Mouse (Mus musculus) c-Kit-positive CD71-negative TER-119-negative erythroid progenitor cells, embryonic 14.5 days (primary cell): ENCODE measurements around the gene Cyp1b1.

Source experiments
- DNase-seq: peaks from one replicate; pipeline ENCODE4 v3.0.0-alpha.2; 2013; ENCODE audit warnings: low read depth

Cyp1b1 gene

GRCm38 (mm10) chr17:79714931-79715637 lies at the start of gene Cyp1b1:
Cyp1b1 (minus strand) TSS chr17:79715061.
- no peak for DNase-seq

- DNase-seq = no peak
Observed at GRCm38 (mm10) chr17:79761841-79762240, 47.0 kb upstream of the Cyp1b1 start.

DNA sequence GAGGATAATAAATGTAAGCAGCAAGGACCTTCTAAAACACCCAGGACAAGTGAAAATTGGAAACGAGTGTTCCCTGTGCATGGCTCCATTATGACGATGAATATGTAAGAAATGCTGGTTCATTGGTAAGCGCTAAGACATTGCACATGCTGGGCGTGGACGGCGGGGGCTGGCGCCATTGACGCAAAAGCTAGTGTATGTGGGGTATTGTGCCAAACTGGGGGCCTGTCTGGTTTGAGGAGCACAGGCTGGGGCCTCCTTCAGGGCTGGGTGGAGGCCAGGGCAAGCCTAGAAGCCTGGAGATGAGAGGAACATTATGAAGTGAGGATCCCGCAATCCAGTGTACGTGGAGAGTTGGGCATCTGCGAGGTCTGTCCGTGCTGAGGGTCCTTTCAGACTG lies 39.0 kb upstream of the Cyp1b1 start:
- no peak for DNase-seq

DNA sequence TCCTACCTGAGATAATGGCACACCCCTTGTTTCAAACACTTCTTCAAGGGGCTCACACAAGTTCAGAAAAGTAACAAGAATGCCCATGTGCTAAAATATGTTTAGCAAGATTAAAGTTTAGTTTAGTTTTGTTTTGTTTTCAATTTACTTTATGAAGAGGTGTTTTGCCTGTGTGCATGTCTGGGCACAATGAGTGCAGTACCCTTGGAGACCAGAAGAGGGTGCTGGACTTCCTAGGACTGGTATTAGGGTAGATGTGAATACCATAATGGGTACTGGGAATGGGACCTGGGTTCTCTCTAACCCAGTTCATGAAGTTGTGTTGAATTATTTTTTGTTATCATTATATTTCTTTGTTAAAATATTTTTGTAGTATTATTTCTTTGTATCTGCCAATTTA lies 38.0 kb upstream of the Cyp1b1 start:
- no peak for DNase-seq

GRCm38 (mm10) chr17:79751661-79752191 lies 36.9 kb upstream of the Cyp1b1 start:
- no peak for DNase-seq

DNA sequence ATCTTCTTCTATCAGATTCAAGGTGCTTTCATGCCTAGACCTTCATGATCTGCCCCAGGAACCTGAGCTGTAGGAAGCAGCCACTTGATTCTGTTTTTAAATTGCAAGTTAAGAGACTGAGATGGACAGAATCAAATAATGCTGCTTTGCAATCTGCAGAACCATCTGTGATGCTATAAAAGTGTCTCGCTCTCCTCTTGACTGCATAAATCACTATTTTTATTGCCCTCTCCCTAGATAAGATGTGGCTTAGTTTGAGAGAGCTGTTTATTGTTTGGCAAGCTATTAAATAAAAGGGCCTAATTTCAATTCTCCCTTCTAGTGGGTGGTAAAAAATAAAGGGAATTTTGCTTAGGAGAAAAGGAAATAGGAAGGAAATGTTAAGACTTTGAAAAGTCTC lies 34.8 kb upstream of the Cyp1b1 start:
- DNase-seq = no peak

- DNase-seq = no peak
Observed at GRCm38 (mm10) chr17:79746954-79747353, 32.1 kb upstream of the Cyp1b1 start.

GRCm38 (mm10) chr17:79746146-79746591 lies 31.3 kb upstream of the Cyp1b1 start:
- no peak for DNase-seq

DNA sequence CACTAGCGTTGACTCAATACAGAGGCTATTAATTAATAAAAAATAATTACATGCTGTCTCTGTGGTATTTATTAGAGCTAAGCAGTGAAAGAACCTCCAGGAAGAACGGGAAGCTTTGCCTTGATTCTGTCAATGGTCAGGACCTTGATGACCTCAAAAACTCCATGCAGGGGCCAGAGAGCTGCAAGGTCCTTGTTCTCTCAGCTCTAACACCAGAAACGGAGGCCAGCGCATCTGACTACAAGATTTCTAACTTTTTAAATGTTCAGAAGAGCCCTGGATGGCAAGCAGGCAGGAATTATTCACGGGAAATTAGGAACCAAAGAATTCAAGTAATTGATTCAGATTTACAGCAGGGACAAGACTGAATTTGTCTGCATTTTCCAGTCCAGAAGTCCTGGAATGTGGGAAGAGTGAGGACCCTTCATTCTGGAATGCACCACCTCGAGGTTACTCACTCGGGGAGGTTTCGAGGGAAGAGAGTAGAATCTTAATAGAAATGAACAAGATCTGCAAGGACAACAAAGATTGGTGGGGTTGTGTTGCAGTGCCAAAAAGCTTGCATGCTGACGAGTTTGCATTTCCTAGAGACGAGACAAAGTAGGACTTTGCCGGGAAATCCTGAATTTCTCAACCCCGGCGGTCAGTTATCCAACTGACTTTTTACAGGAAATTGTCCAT lies 30.3 kb upstream of the Cyp1b1 start:
- DNase-seq = no peak

DNA sequence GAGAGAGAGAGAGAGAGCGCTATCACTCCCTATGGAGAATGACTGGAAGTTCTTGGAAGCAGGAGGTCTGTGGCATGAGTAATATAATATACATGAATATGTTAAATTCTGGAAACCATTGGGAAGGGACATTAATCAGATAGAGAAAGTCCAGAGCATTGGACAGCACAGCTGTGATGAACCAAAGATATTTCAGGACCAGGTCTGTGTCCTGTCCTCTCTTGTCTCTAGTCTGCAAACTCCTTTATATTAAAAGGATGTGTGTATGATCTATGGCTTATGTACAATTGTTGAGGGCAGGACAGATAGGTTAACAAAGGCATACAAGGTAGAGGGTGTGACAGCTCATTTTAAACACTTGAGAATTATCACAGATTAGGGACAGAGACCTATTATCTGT lies 28.6 kb upstream of the Cyp1b1 start:
- no peak for DNase-seq

DNA sequence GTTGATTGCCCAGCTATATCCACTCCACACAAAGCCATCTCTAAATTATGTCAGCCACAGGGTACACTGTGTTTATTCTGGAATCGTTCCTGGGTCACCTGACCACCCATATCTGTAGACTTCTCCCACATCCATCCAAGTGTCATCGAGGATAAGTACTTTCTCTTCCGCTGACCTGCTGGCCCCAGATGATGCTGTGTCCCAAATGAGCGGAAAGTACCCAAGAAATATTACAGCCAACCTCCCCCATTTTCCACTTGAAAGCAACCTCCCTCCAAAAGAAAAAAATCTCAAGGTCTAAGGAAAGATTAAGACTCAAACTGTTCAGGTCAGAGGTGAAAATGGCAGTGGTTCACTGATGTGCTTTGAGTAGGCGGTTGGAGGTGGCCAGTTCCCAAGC lies 27.8 kb upstream of the Cyp1b1 start:
- DNase-seq = no peak

DNA sequence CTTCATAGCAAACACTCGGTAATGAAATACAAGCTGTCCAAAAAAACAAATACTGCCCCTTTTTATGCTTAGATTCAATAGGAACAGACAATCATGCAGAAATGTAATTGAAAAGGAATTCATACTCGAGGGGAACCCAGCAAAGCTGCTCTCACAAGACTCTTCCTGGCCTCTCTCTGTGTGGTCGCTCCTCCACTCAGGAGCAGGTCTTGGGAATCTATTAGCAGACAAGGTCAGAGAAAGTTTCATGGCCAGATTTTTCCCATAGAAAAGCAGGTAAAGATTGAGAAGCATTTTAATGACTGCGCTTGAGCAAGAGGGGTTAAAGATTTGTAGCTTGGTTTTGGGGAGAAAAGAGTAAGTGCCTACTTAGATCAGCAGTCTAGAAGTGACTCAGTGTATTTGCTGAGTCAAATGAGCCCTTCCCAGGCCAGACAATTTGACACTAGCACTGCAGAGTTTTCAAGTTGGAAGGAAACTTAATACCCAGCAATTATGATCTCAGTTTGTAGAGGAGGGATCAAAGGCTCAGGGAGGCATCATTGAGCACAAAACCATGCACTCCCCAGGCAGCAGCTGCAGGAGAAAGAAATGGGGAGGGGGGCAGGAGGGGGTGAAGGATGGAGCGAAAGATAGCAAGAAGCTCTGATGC lies 24.1 kb upstream of the Cyp1b1 start:
- DNase-seq = no peak

GRCm38 (mm10) chr17:79737598-79737997 lies 22.7 kb upstream of the Cyp1b1 start:
- no peak for DNase-seq

DNA sequence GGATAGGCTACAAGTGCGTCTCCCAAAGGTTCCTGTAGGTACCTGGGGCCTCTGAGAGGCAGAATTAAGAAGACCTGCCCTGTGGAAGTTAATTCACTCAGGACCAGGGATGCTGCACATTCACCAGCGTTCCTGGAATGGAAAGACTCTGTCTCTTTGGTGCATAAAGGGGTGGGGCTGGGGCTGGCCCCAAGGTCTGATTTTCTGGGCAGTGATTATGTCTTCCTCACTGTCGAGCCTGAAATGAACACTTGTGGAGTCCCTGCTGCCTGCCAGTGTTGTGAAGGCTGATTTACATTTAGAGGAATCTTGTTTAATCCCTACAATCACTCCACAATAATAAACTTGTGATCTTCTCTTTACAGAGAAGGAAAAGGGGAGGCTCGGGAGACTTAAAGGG lies 18.2 kb upstream of the Cyp1b1 start:
- no peak for DNase-seq

GRCm38 (mm10) chr17:79730988-79731387 lies 16.1 kb upstream of the Cyp1b1 start:
- DNase-seq = no peak

- no peak for DNase-seq
Observed at GRCm38 (mm10) chr17:79728585-79729503, 14.0 kb upstream of the Cyp1b1 start.

DNA sequence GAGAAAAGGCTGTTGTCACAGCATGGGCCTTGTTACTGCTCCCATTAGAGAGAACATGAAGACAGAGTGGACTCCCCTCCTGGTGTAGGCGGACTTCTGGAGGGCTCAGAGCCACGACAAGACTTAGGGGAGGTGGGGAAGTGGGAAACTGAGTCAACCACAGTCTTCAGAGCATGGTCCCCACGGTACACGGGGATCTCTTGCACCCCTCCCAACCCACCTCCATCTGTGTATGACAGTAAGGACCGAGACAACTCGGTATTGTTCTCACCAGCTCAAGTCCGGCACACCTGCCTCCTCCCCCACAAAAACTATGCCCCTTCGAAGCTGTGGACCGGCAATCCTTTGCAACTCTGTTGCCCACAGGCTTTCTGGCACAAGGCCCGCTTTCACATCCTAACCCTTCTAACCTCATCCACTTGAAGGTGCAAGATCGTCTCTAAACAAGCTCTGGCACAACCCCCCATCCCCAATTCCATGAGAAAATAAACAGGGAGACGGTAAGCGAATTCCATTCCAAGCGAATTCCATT lies 13.3 kb upstream of the Cyp1b1 start:
- DNase-seq = no peak

DNA sequence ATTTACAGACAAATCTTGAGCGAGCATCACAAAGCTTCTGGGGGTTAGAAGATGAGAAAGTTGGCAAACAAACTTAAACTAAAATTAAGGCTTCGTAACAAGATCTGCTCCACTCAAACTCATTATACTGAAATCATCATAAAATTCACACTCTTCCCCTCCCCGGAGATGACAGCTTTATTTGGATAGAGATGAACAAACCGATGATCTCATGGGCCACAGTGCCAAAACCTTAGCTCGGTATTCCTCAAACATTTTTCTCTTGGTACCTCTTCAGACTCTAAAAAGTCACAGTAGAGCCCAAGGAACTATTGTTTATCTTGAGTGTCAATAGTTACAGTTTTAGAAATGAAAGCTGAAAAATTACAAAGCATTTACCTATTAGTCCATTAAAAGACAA lies 11.8 kb upstream of the Cyp1b1 start:
- no peak for DNase-seq

GRCm38 (mm10) chr17:79720681-79721080 lies 5.8 kb upstream of the Cyp1b1 start:
- no peak for DNase-seq

- DNase-seq = peak; percentile 73
Observed at GRCm38 (mm10) chr17:79715649-79716143, 835 bp upstream of the Cyp1b1 start.

GRCm38 (mm10) chr17:79714368-79714895 lies 429 bp downstream of the Cyp1b1 start:
- DNase-seq = no peak
